Mouse (Mus musculus): ENCODE results near the gene Nabp1. TPM values are rescaled to one million over a fixed set of nuclear protein-coding genes. Genes with fewer than 3 reads are reported as not detected.

The Nabp1 gene
- total RNA-seq, 4 experiments from 2014 or later: 15.1 to 22.9 (median 20.5) TPM

Other genes starting within 250 kb of the Nabp1 start
- gene Cavin2, start 189.3 kb downstream of the Nabp1 start, total RNA-seq (2022): 1 to 10 TPM; 6.7 to 9.4 (median 8.4) TPM